Mouse (Mus musculus) myocyte (in vitro differentiated cells): ENCODE measurements around the gene Otud1. TPM values are rescaled to one million over a fixed set of nuclear protein-coding genes. Genes with fewer than 3 reads are reported as not detected.

ENCODE experiments used
- H3K27me3 ChIP-seq: one replicate; pipeline ENCODE4 v1.6.1; 2011; ENCODE audit not compliant: control insufficient read depth, insufficient read depth, insufficient read length
- H3K36me3 ChIP-seq: one replicate; pipeline ENCODE4 v1.6.1; 2011; ENCODE audit not compliant: control insufficient read depth, insufficient read depth
- H3K4me2 ChIP-seq: one replicate; pipeline ENCODE4 v1.6.1; 2011; ENCODE audit warnings: low read depth, control low read depth
- H3K4me3 ChIP-seq: one replicate; pipeline ENCODE4 v1.5.1; 2011; ENCODE audit warnings: mild to moderate bottlenecking, control low read depth, moderate library complexity
- H3K79me2 ChIP-seq: one replicate; pipeline ENCODE4 v1.6.1; 2011; ENCODE audit not compliant: control insufficient read depth, insufficient read depth
- H3ac ChIP-seq: one replicate; pipeline ENCODE4 v1.6.1; 2011; ENCODE audit not compliant: control insufficient read depth, insufficient read length
- CEBPB ChIP-seq: IDR thresholded peaks from 2 replicates; pipeline ENCODE4 v1.6.1; 2011; ENCODE audit warnings: mild to moderate bottlenecking, moderate library complexity; ENCODE audit not compliant: poor library complexity, insufficient read depth, severe bottlenecking
- E2F4 ChIP-seq: IDR thresholded peaks from one replicate; pipeline ENCODE4 v1.6.1; 2011; ENCODE audit warnings: mild to moderate bottlenecking, control low read depth, moderate library complexity; ENCODE audit not compliant: insufficient read depth
- MAX ChIP-seq: IDR thresholded peaks from one replicate; pipeline ENCODE4 v1.6.1; 2011; ENCODE audit warnings: low read depth, mild to moderate bottlenecking, control low read depth
- MYOD1 ChIP-seq, 3 experiments: IDR thresholded peaks; one replicate each; pipeline ENCODE4 v1.6.1; 2011; ENCODE audit warnings: control low read depth in 2 of 3, low read depth in 2 of 3, mild to moderate bottlenecking in 2 of 3, moderate library complexity in 1 of 3; ENCODE audit not compliant: insufficient read length in 2 of 3, control insufficient read depth in 1 of 3
- MYOG ChIP-seq, 3 experiments: IDR thresholded peaks; one replicate each; pipeline ENCODE4 v1.6.1; 2011; ENCODE audit warnings: control low read depth in 2 of 3, low read depth in 2 of 3, mild to moderate bottlenecking in 2 of 3; ENCODE audit not compliant: insufficient read length in 2 of 3, control insufficient read depth in 1 of 3, insufficient read depth in 1 of 3
- POLR2A ChIP-seq: IDR thresholded peaks from one replicate; pipeline ENCODE4 v1.6.1; 2011; ENCODE audit warnings: low read depth, mild to moderate bottlenecking, control low read depth, moderate library complexity; ENCODE audit not compliant: insufficient read length
- POLR2AphosphoS2 ChIP-seq: IDR thresholded peaks from one replicate; pipeline ENCODE4 v1.6.1; 2011; ENCODE audit warnings: low read depth, control low read depth; ENCODE audit not compliant: insufficient read length
- REST ChIP-seq: IDR thresholded peaks from one replicate; pipeline ENCODE4 v1.6.1; 2011; ENCODE audit warnings: mild to moderate bottlenecking, control low read depth, moderate library complexity; ENCODE audit not compliant: insufficient read depth, insufficient read length
- SRF ChIP-seq: IDR thresholded peaks from one replicate; pipeline ENCODE4 v1.6.1; 2011; ENCODE audit warnings: low read depth; ENCODE audit not compliant: control insufficient read depth, insufficient read length
- TCF12 ChIP-seq: IDR thresholded peaks from one replicate; pipeline ENCODE4 v1.6.1; 2011; ENCODE audit warnings: mild to moderate bottlenecking, control low read depth; ENCODE audit not compliant: poor library complexity, insufficient read depth, severe bottlenecking
- TCF3 ChIP-seq: IDR thresholded peaks from one replicate; pipeline ENCODE4 v1.6.1; 2011; ENCODE audit warnings: low read depth, control low read depth; ENCODE audit not compliant: insufficient read length
- USF1 ChIP-seq: IDR thresholded peaks from one replicate; pipeline ENCODE4 v1.6.1; 2011; ENCODE audit warnings: low read depth, mild to moderate bottlenecking, control low read depth, moderate library complexity
- polyA plus RNA-seq: library from polyadenylated mRNA; unstranded; fragments of >200 nt; fragmentation: generic; extraction: Trizol; gene quantifications from one replicate; pipeline ENCODE4 v1.2.1, GENCODE M21; 2012; ENCODE audit warnings: missing spikeins

Gene Otud1
- polyA plus RNA-seq, 1 experiment, result 3.5 TPM

- Histone ChIP-seq H3K36me3 (no peaks in the 10 kb centered on the region), H3K79me2 (no peaks in the 10 kb centered on the region), H3K4me3 (no peak overlapping the region), H3K4me2 (no peak overlapping the region), H3ac (no peak overlapping the region), H3K27me3 (no peaks in the 10 kb centered on the region)
- TF ChIP-seq USF1 (no peak), TCF3 (no peak), POLR2A (no peak), CEBPB (no peak), MAX (no peak), REST (no peak), TCF12 (no peak), E2F4 (no peak), MYOG (IDR thresholded peaks at IDR 0.05; ENCODE audit: control insufficient read depth in 1 of 3, insufficient read depth in 1 of 3, insufficient read length in 2 of 3, low read depth in 2 of 3) (no peak), SRF (no peak), POLR2AphosphoS2 (no peak), MYOD1 (IDR thresholded peaks at IDR 0.05; ENCODE audit: control insufficient read depth in 1 of 3, insufficient read length in 2 of 3, low read depth in 2 of 3) (no peak)
These were observed 49.3 kb downstream of the Otud1 start for GRCm38 (mm10) chr2:19706886-19707285.

Other genes with a start within 250 kb of the Otud1 start
- not detected for gene Ptf1a, start 212.1 kb upstream of the Otud1 start, polyA plus RNA-seq
- not detected for gene 4921504E06Rik, start 103.8 kb upstream of the Otud1 start, polyA plus RNA-seq